Mouse (Mus musculus) midbrain, embryonic 14.5 days (tissue): ENCODE measurements at regions not wholly inside any gene's neighbourhood (a gene's known extent, or its start where the extent isn't known, plus 50 kb on each side); places are given as distances from the start of the nearest gene placed in this dataset.

Experiments
- ATAC-seq: fragments of 200-750 bp; cut with Nextera tagmentation; 2 replicates; pipeline ENCODE4 v1.8.0; 2017; ENCODE audit warnings: moderate number of reproducible peaks, moderate library complexity; ENCODE audit not compliant: low FRiP score, low TSS enrichment
- DNase-seq: peaks from one replicate; pipeline ENCODE4 v3.0.0-alpha.2; 2015
- H3K27ac ChIP-seq: fragments of 300-500 bp; sonication (generic); replicated peaks from 2 replicates; pipeline ENCODE4 v1.5.1; 2014; ENCODE audit warnings: mild to moderate bottlenecking, low read depth, low read length, moderate library complexity
- H3K27me3 ChIP-seq: fragments of 300-500 bp; sonication (generic); 2 replicates; pipeline ENCODE4 v1.6.1; 2014; ENCODE audit warnings: low read length, control low read depth, mixed read lengths; ENCODE audit not compliant: control insufficient read depth, insufficient read depth
- H3K36me3 ChIP-seq: fragments of 300-500 bp; sonication (generic); 2 replicates; pipeline ENCODE4 v1.6.1; 2014; ENCODE audit warnings: low read length, control low read depth; ENCODE audit not compliant: control insufficient read depth, insufficient read depth
- H3K4me1 ChIP-seq: fragments of 300-500 bp; sonication (generic); 2 replicates; pipeline ENCODE4 v1.6.1; 2014; ENCODE audit warnings: mild to moderate bottlenecking, antibody characterized with exemption, low read length, control low read depth; ENCODE audit not compliant: control insufficient read depth, insufficient read depth
- H3K4me2 ChIP-seq: fragments of 300-500 bp; sonication (generic); 2 replicates; pipeline ENCODE4 v1.6.1; 2014; ENCODE audit warnings: mild to moderate bottlenecking, low read length, moderate library complexity
- H3K4me3 ChIP-seq: fragments of 300-500 bp; sonication (generic); replicated peaks from 2 replicates; pipeline ENCODE4 v1.5.1; 2014; ENCODE audit warnings: low read depth, low read length
- H3K9ac ChIP-seq: fragments of 300-500 bp; sonication (generic); replicated peaks from 2 replicates; pipeline ENCODE4 v1.6.1; 2014; ENCODE audit warnings: mild to moderate bottlenecking, low read length, moderate library complexity
- H3K9me3 ChIP-seq: fragments of 300-500 bp; sonication (generic); 2 replicates; pipeline ENCODE4 v1.6.1; 2016; ENCODE audit warnings: low read length, control low read depth, mixed read lengths; ENCODE audit not compliant: control insufficient read depth
- WGBS: fragments of 180-500 bp; shearing (Covaris S2); extraction: QIAGEN DNeasy Blood & Tissue Kit; methylation state at CpG from one replicate; pipeline ENCODE4 v1.1.7; 2014; 5-methylcytosine and 5-hydroxymethylcytosine counted together

GRCm38 (mm10) chr2:168352626-168353025 is 71.1 kb upstream of the Kcng1 start:
- H3K27me3 ChIP-seq = no peaks in the 10 kb centered on the region
- WGBS = 80% methylated on average over 5 of the region's 5 CpGs
- no peaks in the 10 kb centered on the region for H3K36me3 ChIP-seq
- no peak overlapping the region for H3K4me2 ChIP-seq
- no peak overlapping the region for H3K9ac ChIP-seq
- no peak overlapping the region for H3K4me3 ChIP-seq
- ATAC-seq = no peak
- H3K9me3 ChIP-seq = no peaks in the 10 kb centered on the region
- DNase-seq = no peak
- H3K27ac ChIP-seq = 0 out of 2 replicates have a peak overlapping the region, but pooled peaks have one; percentile 8
- peaks cover 20% of the 10 kb centered on the region for H3K4me1 ChIP-seq

GRCm38 (mm10) chr2:168352194-168352593 is 70.7 kb upstream of the Kcng1 start:
- Histone ChIP-seq H3K4me3 (no peak overlapping the region), H3K4me1 (peaks cover 20% of the 10 kb centered on the region), H3K9ac (no peak overlapping the region), H3K27ac (no peak overlapping the region), H3K4me2 (no peak overlapping the region), H3K36me3 (no peaks in the 10 kb centered on the region), H3K27me3 (no peaks in the 10 kb centered on the region), H3K9me3 (no peaks in the 10 kb centered on the region)
- 81% methylated on average over 3 of the region's 3 CpGs for WGBS
- no peak for ATAC-seq
- DNase-seq = no peak

- no peaks in the 10 kb centered on the region for H3K9me3 ChIP-seq
- H3K36me3 ChIP-seq = no peaks in the 10 kb centered on the region
- no peak overlapping the region for H3K4me2 ChIP-seq
- H3K27me3 ChIP-seq = no peaks in the 10 kb centered on the region
- H3K4me3 ChIP-seq = no peak overlapping the region
- H3K4me1 ChIP-seq = peaks cover 10% of the 10 kb centered on the region; the same call in 1 of the 2 replicates
- 88% methylated on average over 5 of the region's 5 CpGs for WGBS
- H3K9ac ChIP-seq = no peak overlapping the region
- no peak for ATAC-seq
- no peak overlapping the region for H3K27ac ChIP-seq
- no peak for DNase-seq
Observed at GRCm38 (mm10) chr2:168345384-168345783, 63.8 kb upstream of the Kcng1 start.

- H3K36me3 ChIP-seq = no peaks in the 10 kb centered on the region
- peak overlapping the region; percentile 43 for H3K27ac ChIP-seq
- no peaks in the 10 kb centered on the region for H3K27me3 ChIP-seq
- H3K4me1 ChIP-seq = peaks cover 13% of the 10 kb centered on the region
- 36% methylated on average over 7 of the region's 7 CpGs for WGBS
- no peak overlapping the region for H3K9ac ChIP-seq
- ATAC-seq (peak; percentile 62; the same call in 1 of the 2 replicates), DNase-seq (peak; percentile 68)
- no peaks in the 10 kb centered on the region for H3K9me3 ChIP-seq
- no peak overlapping the region for H3K4me3 ChIP-seq
- H3K4me2 ChIP-seq = no peak overlapping the region
Observed at GRCm38 (mm10) chr2:168343705-168344104, 62.2 kb upstream of the Kcng1 start.

- no peak for DNase-seq
- 25% methylated on average over 6 of the region's 6 CpGs for WGBS
- no peak overlapping the region for H3K4me2 ChIP-seq
Observed at GRCm38 (mm10) chr2:168338819-168339218, 57.3 kb upstream of the Kcng1 start.

GRCm38 (mm10) chr2:168338382-168338781 is 56.8 kb upstream of the Kcng1 start:
- H3K4me1 ChIP-seq = peaks cover 24% of the 10 kb centered on the region
- no peaks in the 10 kb centered on the region for H3K9me3 ChIP-seq
- WGBS = 14% methylated on average over 4 of the region's 4 CpGs
- H3K4me3 ChIP-seq = no peak overlapping the region
- no peaks in the 10 kb centered on the region for H3K27me3 ChIP-seq
- DNase-seq (peak; percentile 83), ATAC-seq (no peak)
- no peaks in the 10 kb centered on the region for H3K36me3 ChIP-seq
- no peak overlapping the region for H3K27ac ChIP-seq
- no peak overlapping the region for H3K4me2 ChIP-seq
- no peak overlapping the region for H3K9ac ChIP-seq

More at GRCm38 (mm10) chr2:168338819-168339218, 57.3 kb upstream of the Kcng1 start:
- H3K9me3 ChIP-seq = no peaks in the 10 kb centered on the region
- no peaks in the 10 kb centered on the region for H3K36me3 ChIP-seq
- no peak for ATAC-seq
- peaks cover 23% of the 10 kb centered on the region for H3K4me1 ChIP-seq
- H3K27me3 ChIP-seq = no peaks in the 10 kb centered on the region
- H3K9ac ChIP-seq = no peak overlapping the region
- no peak overlapping the region for H3K4me3 ChIP-seq
- 0 out of 2 replicates have a peak overlapping the region, but pooled peaks have one; percentile 4 for H3K27ac ChIP-seq

GRCm38 (mm10) chr2:168337611-168338010 is 56.1 kb upstream of the Kcng1 start:
- ATAC-seq = no peak
- Histone ChIP-seq H3K4me3 (no peak overlapping the region), H3K27ac (no peak overlapping the region), H3K27me3 (no peaks in the 10 kb centered on the region), H3K4me2 (no peak overlapping the region), H3K9ac (no peak overlapping the region), H3K9me3 (no peaks in the 10 kb centered on the region), H3K4me1 (peaks cover 25% of the 10 kb centered on the region), H3K36me3 (no peaks in the 10 kb centered on the region)
- DNase-seq = no peak
- WGBS = 61% methylated on average over 3 of the region's 3 CpGs

- Histone ChIP-seq H3K4me1 (peaks cover 21% of the 10 kb centered on the region; the same call in 1 of the 2 replicates), H3K27ac (no peak overlapping the region), H3K9ac (no peak overlapping the region), H3K27me3 (no peaks in the 10 kb centered on the region), H3K4me3 (no peak overlapping the region), H3K36me3 (no peaks in the 10 kb centered on the region), H3K9me3 (no peaks in the 10 kb centered on the region), H3K4me2 (no peak overlapping the region)
- WGBS = 94% methylated on average over 11 of the region's 11 CpGs
- ATAC-seq (no peak), DNase-seq (no peak)
Observed at GRCm38 (mm10) chr2:168335739-168336385, 54.3 kb upstream of the Kcng1 start.

GRCm38 (mm10) chr2:168334241-168334588 is 52.7 kb upstream of the Kcng1 start:
- Histone ChIP-seq H3K4me2 (no peak overlapping the region), H3K4me3 (no peak overlapping the region), H3K36me3 (no peaks in the 10 kb centered on the region), H3K4me1 (peaks cover 21% of the 10 kb centered on the region; the same call in 1 of the 2 replicates), H3K27me3 (no peaks in the 10 kb centered on the region), H3K9me3 (no peaks in the 10 kb centered on the region), H3K9ac (no peak overlapping the region), H3K27ac (no peak overlapping the region)
- ATAC-seq = no peak
- DNase-seq = no peak
- 39% methylated on average over 9 of the region's 9 CpGs for WGBS
